Mouse (Mus musculus): ENCODE results near the gene Dad1. TPM values are rescaled to one million over a fixed set of nuclear protein-coding genes. Genes with fewer than 3 reads are reported as not detected.

The Dad1 gene
- total and polyA plus RNA-seq, 3 experiments: 186 to 320 TPM; not detected in 1

GRCm38 (mm10) chr14:54192462-54192847, 61.4 kb downstream of the Dad1 start:
- H3K4me3 ChIP-seq (ENCODE audit: control insufficient read depth in 1 of 2, insufficient read depth in 1 of 2, low read depth in 2 of 2, low read length in 2 of 2): no peak overlapping the region
- H3K4me1 ChIP-seq (ENCODE audit: control insufficient read depth in 1 of 2, insufficient read depth in 2 of 2, low read length in 2 of 2): no peaks in the 10 kb centered on the region
- peaks cover 13 to 18% of the 10 kb centered on the region in 2 experiments for H3K27me3 ChIP-seq (ENCODE audit: control insufficient read depth in 1 of 2, insufficient read depth in 2 of 2, low read length in 2 of 2)
- H3K9me3 ChIP-seq (replicated peaks; ENCODE audit: insufficient read depth, low read length): no peaks in the 10 kb centered on the region
- H3K27ac ChIP-seq (ENCODE audit: control insufficient read depth, low read depth, low read length): no peak overlapping the region
- no peaks in the 10 kb centered on the region for H3K79me2 ChIP-seq (ENCODE audit: control insufficient read depth, insufficient read depth, low read length, poor library complexity)
- TF ChIP-seq GATA1 (IDR thresholded peaks at IDR 0.05; ENCODE audit: low read depth, low read length): no peak
- TF ChIP-seq USF2 (IDR thresholded peaks at IDR 0.05; ENCODE audit: borderline replicate concordance in 1 of 2, insufficient read depth in 1 of 2, low read depth in 1 of 2, low read length in 2 of 2): no peak
- no peak for TF ChIP-seq POLR2AphosphoS2 (IDR thresholded peaks at IDR 0.05; ENCODE audit: low read length)
- no peak for TF ChIP-seq JUND (IDR thresholded peaks at IDR 0.05; ENCODE audit: low read depth, low read length)
- no peak for TF ChIP-seq USF1 (IDR thresholded peaks at IDR 0.05; ENCODE audit: low read depth, low read length)
- no peak overlapping the region for H3K9ac ChIP-seq (ENCODE audit: control insufficient read depth, low read depth, low read length, poor library complexity, severe bottlenecking)
- H3K36me3 ChIP-seq (ENCODE audit: control insufficient read depth in 1 of 2, insufficient read depth in 2 of 2, low read length in 2 of 2): no peaks in the 10 kb centered on the region
- DNase-seq (ENCODE audit: low read depth, low spot score): no peak

- peaks cover 13 to 18% of the 10 kb centered on the region in 2 experiments for H3K27me3 ChIP-seq (ENCODE audit: control insufficient read depth in 1 of 2, insufficient read depth in 2 of 2, low read length in 2 of 2)
- no peak for DNase-seq (ENCODE audit: low read depth, low spot score)
- H3K36me3 ChIP-seq (ENCODE audit: control insufficient read depth in 1 of 2, insufficient read depth in 2 of 2, low read length in 2 of 2): no peaks in the 10 kb centered on the region
- no peak for TF ChIP-seq CHD1 (IDR thresholded peaks at IDR 0.05; ENCODE audit: low read depth, low read length)
- TF ChIP-seq ELF1 (IDR thresholded peaks at IDR 0.05; ENCODE audit: low read depth, low read length): no peak
- TF ChIP-seq CHD2 (IDR thresholded peaks at IDR 0.05; ENCODE audit: low read length): no peak
- TF ChIP-seq ZNF384 (IDR thresholded peaks at IDR 0.05; ENCODE audit: low read depth, low read length): no peak
- TF ChIP-seq ETS1 (IDR thresholded peaks at IDR 0.05; ENCODE audit: low read depth, low read length): no peak
- no peak for TF ChIP-seq ZMIZ1 (IDR thresholded peaks at IDR 0.05; ENCODE audit: low read depth, low read length)
- no peak for TF ChIP-seq JUND (IDR thresholded peaks at IDR 0.05; ENCODE audit: low read depth, low read length)
- H3K4me3 ChIP-seq (ENCODE audit: control insufficient read depth in 1 of 2, insufficient read depth in 1 of 2, low read depth in 2 of 2, low read length in 2 of 2): no peak overlapping the region
- H3K79me2 ChIP-seq (ENCODE audit: control insufficient read depth, insufficient read depth, low read length, poor library complexity): no peaks in the 10 kb centered on the region
- H3K9ac ChIP-seq (ENCODE audit: control insufficient read depth, low read depth, low read length, poor library complexity, severe bottlenecking): no peak overlapping the region
- no peaks in the 10 kb centered on the region for H3K4me1 ChIP-seq (ENCODE audit: control insufficient read depth in 1 of 2, insufficient read depth in 2 of 2, low read length in 2 of 2)
- H3K27ac ChIP-seq (ENCODE audit: control insufficient read depth, low read depth, low read length): no peak overlapping the region
- H3K9me3 ChIP-seq (replicated peaks; ENCODE audit: insufficient read depth, low read length): no peaks in the 10 kb centered on the region
Measured at GRCm38 (mm10) chr14:54191594-54192461, 62.1 kb downstream of the Dad1 start.

GRCm38 (mm10) chr14:54191026-54191390, 62.9 kb downstream of the Dad1 start:
- Histone ChIP-seq H3K9ac (ENCODE audit: control insufficient read depth, low read depth, low read length, poor library complexity, severe bottlenecking) (no peak overlapping the region), H3K27me3 (ENCODE audit: control insufficient read depth in 1 of 2, insufficient read depth in 2 of 2, low read length in 2 of 2) (peaks cover 13 to 19% of the 10 kb centered on the region in 2 experiments), H3K79me2 (ENCODE audit: control insufficient read depth, insufficient read depth, low read length, poor library complexity) (no peaks in the 10 kb centered on the region), H3K4me1 (ENCODE audit: control insufficient read depth in 1 of 2, insufficient read depth in 2 of 2, low read length in 2 of 2) (no peaks in the 10 kb centered on the region), H3K4me3 (ENCODE audit: control insufficient read depth in 1 of 2, insufficient read depth in 1 of 2, low read depth in 2 of 2, low read length in 2 of 2) (no peak overlapping the region), H3K9me3 (replicated peaks; ENCODE audit: insufficient read depth, low read length) (no peaks in the 10 kb centered on the region), H3K27ac (ENCODE audit: control insufficient read depth, low read depth, low read length) (no peak overlapping the region), H3K36me3 (ENCODE audit: control insufficient read depth in 1 of 2, insufficient read depth in 2 of 2, low read length in 2 of 2) (no peaks in the 10 kb centered on the region)
- TF ChIP-seq MEF2A (IDR thresholded peaks at IDR 0.05; ENCODE audit: extremely low read depth, insufficient replicate concordance, low read depth, low read length, poor library complexity, severe bottlenecking) (no peak), EP300 (IDR thresholded peaks at IDR 0.05; ENCODE audit: low read depth in 1 of 2, low read length in 2 of 2) (no peak), ELF1 (IDR thresholded peaks at IDR 0.05; ENCODE audit: low read depth, low read length) (no peak), POLR2AphosphoS5 (IDR thresholded peaks at IDR 0.05; ENCODE audit: borderline replicate concordance, low read depth, low read length) (no peak), POLR2A (IDR thresholded peaks at IDR 0.05; ENCODE audit: control insufficient read depth in 1 of 2, insufficient read depth in 1 of 2, low read depth in 1 of 2, low read length in 2 of 2, poor library complexity in 1 of 2) (no peak), MYC (IDR thresholded peaks at IDR 0.05; ENCODE audit: low read depth, low read length) (no peak), TCF12 (IDR thresholded peaks at IDR 0.05; ENCODE audit: low read depth, low read length) (no peak), MXI1 (IDR thresholded peaks at IDR 0.05; ENCODE audit: low read depth, low read length) (no peak)
- no peak for DNase-seq (ENCODE audit: low read depth, low spot score)
